Mouse (Mus musculus): ENCODE results near the gene Naa40. TPM values are rescaled to one million over a fixed set of nuclear protein-coding genes. Genes with fewer than 3 reads are reported as not detected.

The Naa40 gene
- polyA plus RNA-seq, 1 experiment from 2014 or later: 72.2 TPM

DNA sequence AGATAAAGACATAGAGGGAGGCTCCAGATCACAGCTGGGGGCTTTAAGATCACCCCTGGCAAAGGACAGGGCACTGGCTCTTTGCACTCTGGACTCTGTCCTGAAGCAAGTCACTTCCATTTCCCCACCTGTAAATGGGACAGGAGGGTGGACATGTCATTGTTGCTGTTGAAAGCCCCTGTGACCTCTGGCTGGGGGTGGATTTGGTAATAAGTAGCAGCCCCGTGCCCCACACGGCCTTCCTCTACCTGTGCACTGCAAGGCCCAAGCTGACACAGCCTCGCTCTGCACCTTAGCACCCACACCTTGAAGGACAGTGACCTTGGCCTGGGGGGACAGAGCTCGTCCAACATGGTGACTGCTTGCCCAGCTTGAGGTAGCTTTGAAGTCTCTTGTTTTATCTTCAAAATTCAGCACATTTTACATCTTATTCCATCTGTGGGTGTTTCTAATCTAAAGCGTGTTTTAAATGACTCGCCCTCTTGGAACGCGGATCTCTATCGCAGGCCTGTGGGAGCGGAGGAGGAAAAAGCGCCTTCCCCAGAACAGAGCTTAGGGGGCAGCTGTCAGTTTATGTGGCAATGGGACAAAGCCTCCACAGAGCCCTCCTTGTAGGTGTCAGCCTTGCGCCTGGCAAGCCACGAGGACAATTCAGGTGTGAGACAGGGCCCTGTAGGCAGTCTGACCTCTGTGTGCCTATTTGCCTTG, 63.0 kb downstream of the Naa40 start:
- no peak for ATAC-seq (ENCODE audit: insufficient number of reproducible peaks, insufficient read depth, low FRiP score, low TSS enrichment)
- H3K4me1 ChIP-seq: peaks cover 43% of the 10 kb centered on the region
- 47% methylated on average over 13 of the region's 13 CpGs for WGBS

DNA sequence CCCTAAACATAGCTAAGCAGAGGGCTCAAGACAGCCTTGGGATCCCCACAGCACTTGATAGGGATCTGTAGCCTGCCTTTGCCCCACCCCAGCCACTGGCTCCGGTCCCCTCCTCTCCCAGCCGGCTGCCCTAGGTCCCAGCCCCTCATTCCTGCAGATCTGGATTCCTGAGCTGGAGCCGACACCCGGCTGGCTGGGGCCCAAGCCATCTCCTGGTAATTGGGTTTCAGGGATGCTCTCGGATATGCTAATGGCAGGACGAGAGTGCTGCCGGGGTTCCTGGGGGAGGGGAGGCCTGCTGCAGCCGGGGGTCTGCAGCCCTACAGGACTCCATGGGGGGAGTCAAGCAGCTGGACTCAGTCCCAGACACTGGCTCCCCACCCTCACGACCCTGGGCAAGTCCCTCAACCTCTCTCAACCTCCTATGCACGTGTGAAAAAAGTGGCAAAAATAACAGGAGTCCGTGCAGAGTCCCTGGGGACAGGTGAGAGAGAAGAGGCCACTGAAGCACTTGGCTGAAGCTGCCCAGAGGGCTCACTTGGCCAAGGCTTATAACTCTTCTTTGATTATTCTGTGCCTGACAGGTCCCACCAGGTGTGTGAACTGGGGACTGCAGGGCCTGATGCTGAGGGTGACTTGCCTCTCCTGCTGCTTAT, 64.8 kb downstream of the Naa40 start:
- Histone ChIP-seq H3K27ac (peak overlapping the region; percentile 55; the same call in 1 of the 2 replicates), H3K9ac (peak overlapping the region; percentile 20; the same call in 1 of the 2 replicates), H3K4me1 (peaks cover 42% of the 10 kb centered on the region), H3K4me3 (no peak overlapping the region), H3K27me3 (0 out of 2 replicates have a peak, but pooled peaks cover 11% of the 10 kb centered on the region), H3K4me2 (replicated peaks) (0 out of 2 replicates have a peak overlapping the region, but pooled peaks have one; percentile 7), H3K9me3 (no peaks in the 10 kb centered on the region), H3K36me3 (no peaks in the 10 kb centered on the region)
- 9% methylated on average over 11 of the region's 11 CpGs for WGBS
- ATAC-seq (ENCODE audit: insufficient number of reproducible peaks, insufficient read depth, low FRiP score, low TSS enrichment): no peak

More for the DNA sequence above, 63.0 kb downstream of the Naa40 start:
- Histone ChIP-seq H3K4me2 (replicated peaks) (no peak overlapping the region), H3K9me3 (no peaks in the 10 kb centered on the region), H3K36me3 (no peaks in the 10 kb centered on the region), H3K27ac (no peak overlapping the region), H3K27me3 (peaks cover 19% of the 10 kb centered on the region), H3K4me3 (no peak overlapping the region), H3K9ac (no peak overlapping the region)

Other genes with a start within 250 kb of the Naa40 start
- 22.5 and 23.1 TPM in 2 replicates for gene Dnajc4, start 248.6 kb downstream of the Naa40 start, polyA plus RNA-seq (2016; fragmentation: Nextera tagmentation; extraction: Ambion mirVana)
- 20.5 and 25.0 TPM in 2 replicates for gene Nudt22, start 245.1 kb downstream of the Naa40 start, polyA plus RNA-seq (2016; fragmentation: Nextera tagmentation; extraction: Ambion mirVana)
- gene Trpt1, start 245.1 kb downstream of the Naa40 start, polyA plus RNA-seq (2016; fragmentation: Nextera tagmentation; extraction: Ambion mirVana): 10.8 and 11.7 TPM in 2 replicates
- 6.5 and 7.2 TPM in 2 replicates for gene Fermt3, start 221.7 kb downstream of the Naa40 start, polyA plus RNA-seq (2016; fragmentation: Nextera tagmentation; extraction: Ambion mirVana)
- gene Stip1, start 201.2 kb downstream of the Naa40 start, polyA plus RNA-seq (2016; fragmentation: Nextera tagmentation; extraction: Ambion mirVana): 273 and 275 TPM in 2 replicates
- gene Macrod1, start 184.4 kb downstream of the Naa40 start, polyA plus RNA-seq (2016; fragmentation: Nextera tagmentation; extraction: Ambion mirVana): 11.3 and 12.2 TPM in 2 replicates
- 6.6 and 6.8 TPM in 2 replicates for gene Flrt1, start 135.5 kb downstream of the Naa40 start, polyA plus RNA-seq (2016; fragmentation: Nextera tagmentation; extraction: Ambion mirVana)
- gene Otub1, start 34.9 kb downstream of the Naa40 start, polyA plus RNA-seq (2016; fragmentation: Nextera tagmentation; extraction: Ambion mirVana): 234 and 242 TPM in 2 replicates
- 824 and 858 TPM in 2 replicates for gene Cox8a, start 23.6 kb downstream of the Naa40 start, polyA plus RNA-seq (2016; fragmentation: Nextera tagmentation; extraction: Ambion mirVana)
- gene Rcor2, start 26.1 kb upstream of the Naa40 start, polyA plus RNA-seq (2016; fragmentation: Nextera tagmentation; extraction: Ambion mirVana): 40.8 and 43.5 TPM in 2 replicates
- 61.2 and 62.8 TPM in 2 replicates for gene Mark2, start 100.7 kb upstream of the Naa40 start, polyA plus RNA-seq (2016; fragmentation: Nextera tagmentation; extraction: Ambion mirVana)
- 40.3 and 46.1 TPM in 2 replicates for gene Spindoc, start 141.8 kb upstream of the Naa40 start, polyA plus RNA-seq (2016; fragmentation: Nextera tagmentation; extraction: Ambion mirVana)
- gene 2700081O15Rik, start 176.4 kb upstream of the Naa40 start, polyA plus RNA-seq (2016; fragmentation: Nextera tagmentation; extraction: Ambion mirVana): 12.5 and 13.3 TPM in 2 replicates
- 143 TPM in 2 replicates for gene Rtn3, start 242.1 kb upstream of the Naa40 start, polyA plus RNA-seq (2016; fragmentation: Nextera tagmentation; extraction: Ambion mirVana)